Mouse (Mus musculus) midbrain, embryonic 11.5 days (tissue): Measurements from ENCODE around the gene Tspoap1. TPM values are rescaled to one million over a fixed set of nuclear protein-coding genes. Genes with fewer than 3 reads are reported as not detected.

Source experiments
- microRNA counts: library from miRNA; unstranded; fragments of <30 nt; microRNA quantifications from one replicate; lab custom pipeline; 2015
- microRNA-seq: library from miRNA; unstranded; fragments of <30 nt; microRNA quantifications from one replicate; pipeline ENCODE4, GENCODE M21; 2017
- polyA plus RNA-seq: library from polyadenylated mRNA; unstranded; fragments of >200 nt; fragmentation: Nextera tagmentation; extraction: Ambion mirVana; gene quantifications from 2 replicates; pipeline ENCODE4 v1.2.1, GENCODE M21; 2014

Tspoap1 gene
- polyA plus RNA-seq, 1 experiment from 2014 or later: 7.0 TPM

MicroRNAs encoded within 50 kb of the gene (microRNA counts, 519-probe panel; counts per million panel counts)
- microRNA mmu-miR-142-3p (lab: Ali Mortazavi, UCI) (5,130 counts per million, percentile 57 among the panel's probes with 10 or more counts), microRNA mmu-miR-142-5p (lab: Ali Mortazavi, UCI) (not detected)

Small RNAs within 50 kb of the gene (microRNA-seq; reads per million reads assigned to microRNA genes)
- not detected for gene Mir142
- gene Mir142b: not detected

Other genes with a start within 250 kb of the Tspoap1 start
- gene Gm11492, start 193.9 kb upstream of the Tspoap1 start, polyA plus RNA-seq: not detected in 2 replicates
- gene Sept4, start 191.6 kb upstream of the Tspoap1 start, polyA plus RNA-seq: 9.0 and 11.4 TPM in 2 replicates
- 68.3 and 72.9 TPM in 2 replicates for gene Mtmr4, start 168.4 kb upstream of the Tspoap1 start, polyA plus RNA-seq
- gene Hsf5, start 143.4 kb upstream of the Tspoap1 start, polyA plus RNA-seq: 0.15 and 0.31 TPM in 2 replicates
- 0.61 and 2.0 TPM in 2 replicates for gene Rnf43, start 97.8 kb upstream of the Tspoap1 start, polyA plus RNA-seq
- 148 and 163 TPM in 2 replicates for gene Supt4a, start 23.0 kb upstream of the Tspoap1 start, polyA plus RNA-seq
- gene Mpo, start 33.0 kb downstream of the Tspoap1 start, polyA plus RNA-seq: 2.6 and 2.9 TPM in 2 replicates
- 0.27 and 0.57 TPM in 2 replicates for gene Lpo, start 67.7 kb downstream of the Tspoap1 start, polyA plus RNA-seq
- 11.0 and 12.1 TPM in 2 replicates for gene Mks1, start 92.7 kb downstream of the Tspoap1 start, polyA plus RNA-seq
- not detected in 2 replicates for gene Epx, start 115.0 kb downstream of the Tspoap1 start, polyA plus RNA-seq
- not detected in 2 replicates for gene Olfr462, start 131.7 kb downstream of the Tspoap1 start, polyA plus RNA-seq
- not detected in 2 replicates for gene Olfr463, start 136.8 kb downstream of the Tspoap1 start, polyA plus RNA-seq
- gene Olfr464, start 160.4 kb downstream of the Tspoap1 start, polyA plus RNA-seq: not detected in 2 replicates
- gene Dynll2, start 227.0 kb downstream of the Tspoap1 start, polyA plus RNA-seq: 20.5 and 22.6 TPM in 2 replicates